Mouse (Mus musculus) bone marrow, adult 2 months (tissue): Measurements from ENCODE around the gene Atxn7l3b. TPM values are rescaled to one million over a fixed set of nuclear protein-coding genes. Genes with fewer than 3 reads are reported as not detected.

Source experiments
- H3K27ac ChIP-seq: fragments of 200-500 bp; 2 replicates; pipeline ENCODE4 v1.5.1; 2012; ENCODE audit warnings: low read depth, mild to moderate bottlenecking, control low read depth, inconsistent platforms, low read length; ENCODE audit not compliant: control insufficient read depth, poor library complexity, insufficient read depth
- H3K4me1 ChIP-seq: fragments of 200-500 bp; 2 replicates; pipeline ENCODE4 v1.6.1; 2011; ENCODE audit warnings: low read length; ENCODE audit not compliant: control insufficient read depth, insufficient read depth
- H3K4me3 ChIP-seq: fragments of 200-500 bp; replicated peaks from 2 replicates; pipeline ENCODE3; 2011; ENCODE audit warnings: mild to moderate bottlenecking, low read depth, low read length, control low read depth; ENCODE audit not compliant: control insufficient read depth
- CTCF ChIP-seq: fragments of 200-500 bp; IDR thresholded peaks from 2 replicates; pipeline ENCODE4 v1.5.1; 2011; ENCODE audit warnings: low read length, control low read depth; ENCODE audit not compliant: control insufficient read depth, insufficient read depth
- POLR2A ChIP-seq: fragments of 200-500 bp; IDR thresholded peaks from 2 replicates; pipeline ENCODE4 v1.6.1; 2011; ENCODE audit warnings: low read depth, mild to moderate bottlenecking, control low read depth, low read length, borderline replicate concordance; ENCODE audit not compliant: control insufficient read depth
- WGBS: fragments of 180-500 bp; shearing (Covaris S2); methylation state at CpG from one replicate; pipeline ENCODE4 v1.1.7; 2018; 5-methylcytosine and 5-hydroxymethylcytosine counted together
- polyA plus RNA-seq: library from polyadenylated mRNA; stranded (reverse); fragments of >200 nt; gene quantifications from 2 replicates; pipeline ENCODE4 v1.2.4, GENCODE M21; 2011; ENCODE audit warnings: low replicate concordance; ENCODE audit not compliant: missing spikeins, insufficient read depth, insufficient read length

The Atxn7l3b gene
- polyA plus RNA-seq, 1 experiment = 41.0 TPM

- H3K4me1 ChIP-seq = peaks cover 4% of the 10 kb centered on the region
- peak overlapping the region; percentile 57 for H3K4me3 ChIP-seq
- WGBS = 38% methylated on average over 9 of the region's 9 CpGs
- H3K27ac ChIP-seq = peak overlapping the region; percentile 89; the same call in 1 of the 2 replicates
- TF ChIP-seq POLR2A (no peak), CTCF (no peak)
Measured at GRCm38 (mm10) chr10:112929222-112929615, 418 bp upstream of the Atxn7l3b start.

- H3K4me3 ChIP-seq = no peak overlapping the region
- no peak for TF ChIP-seq POLR2A
- TF ChIP-seq CTCF = no peak
Measured at GRCm38 (mm10) chr10:112926961-112927360, 1.8 kb downstream of the Atxn7l3b start.

GRCm38 (mm10) chr10:112926271-112926670, 2.5 kb downstream of the Atxn7l3b start:
- Histone ChIP-seq H3K4me1 (peaks cover 4% of the 10 kb centered on the region), H3K4me3 (no peak overlapping the region), H3K27ac (no peak overlapping the region)
- TF ChIP-seq POLR2A (no peak), CTCF (no peak)
- 88% methylated on average over 2 of the region's 2 CpGs for WGBS

More at GRCm38 (mm10) chr10:112926961-112927360, 1.8 kb downstream of the Atxn7l3b start:
- Histone ChIP-seq H3K27ac (no peak overlapping the region), H3K4me1 (peaks cover 4% of the 10 kb centered on the region)

- no peak overlapping the region for H3K4me3 ChIP-seq
- H3K4me1 ChIP-seq = no peaks in the 10 kb centered on the region
- 79% methylated on average over 5 of the region's 5 CpGs for WGBS
- H3K27ac ChIP-seq = no peak overlapping the region
- TF ChIP-seq CTCF (no peak), POLR2A (no peak)
Measured at GRCm38 (mm10) chr10:112916575-112917190, 12.1 kb downstream of the Atxn7l3b start.

- no peak overlapping the region for H3K27ac ChIP-seq
- no peak overlapping the region for H3K4me3 ChIP-seq
- TF ChIP-seq POLR2A (no peak), CTCF (no peak)
- 88% methylated on average over 7 of the region's 7 CpGs for WGBS
- H3K4me1 ChIP-seq = no peaks in the 10 kb centered on the region
Measured at GRCm38 (mm10) chr10:112900243-112900642, 28.6 kb downstream of the Atxn7l3b start.

GRCm38 (mm10) chr10:112899796-112900195, 29.0 kb downstream of the Atxn7l3b start:
- TF ChIP-seq POLR2A (no peak), CTCF (no peak)
- Histone ChIP-seq H3K4me1 (no peaks in the 10 kb centered on the region), H3K4me3 (no peak overlapping the region), H3K27ac (no peak overlapping the region)
- 77% methylated on average over 3 of the region's 3 CpGs for WGBS

GRCm38 (mm10) chr10:112896636-112897035, 32.2 kb downstream of the Atxn7l3b start:
- WGBS = 84% methylated on average over 4 of the region's 4 CpGs
- H3K27ac ChIP-seq = no peak overlapping the region
- H3K4me3 ChIP-seq = no peak overlapping the region
- no peak for TF ChIP-seq CTCF
- TF ChIP-seq POLR2A = no peak
- H3K4me1 ChIP-seq = no peaks in the 10 kb centered on the region

GRCm38 (mm10) chr10:112893622-112894252, 35.1 kb downstream of the Atxn7l3b start:
- 69% methylated on average over 10 of the region's 10 CpGs for WGBS
- Histone ChIP-seq H3K4me1 (no peaks in the 10 kb centered on the region), H3K27ac (no peak overlapping the region), H3K4me3 (no peak overlapping the region)
- TF ChIP-seq POLR2A (no peak), CTCF (no peak)
